Mouse (Mus musculus) hindbrain, postnatal 0 days (tissue): Measurements from ENCODE around the gene Lrrc43. TPM values are rescaled to one million over a fixed set of nuclear protein-coding genes. Genes with fewer than 3 reads are reported as not detected.

Experiments
- ATAC-seq: fragments of 200-750 bp; cut with Nextera tagmentation; 2 replicates; pipeline ENCODE4 v1.8.0; 2017; ENCODE audit warnings: mild to moderate bottlenecking, moderate TSS enrichment, moderate library complexity
- DNase-seq: peaks from one replicate; pipeline ENCODE4 v3.0.0-alpha.2; 2015; ENCODE audit warnings: low spot score
- H3K27ac ChIP-seq: fragments of 300-500 bp; sonication (generic); 2 replicates; pipeline ENCODE4 v1.5.1; 2014; ENCODE audit warnings: mild to moderate bottlenecking
- H3K27me3 ChIP-seq: fragments of 300-500 bp; sonication (generic); 2 replicates; pipeline ENCODE4 v1.6.1; 2014; ENCODE audit warnings: low read length, mixed read lengths; ENCODE audit not compliant: insufficient read depth
- H3K36me3 ChIP-seq: fragments of 300-500 bp; sonication (generic); 2 replicates; pipeline ENCODE4 v1.6.1; 2014; ENCODE audit warnings: low read length, mixed read lengths; ENCODE audit not compliant: insufficient read depth
- H3K4me1 ChIP-seq: fragments of 300-500 bp; sonication (generic); 2 replicates; pipeline ENCODE4 v1.6.1; 2014; ENCODE audit warnings: antibody characterized with exemption, low read length, mixed read lengths; ENCODE audit not compliant: insufficient read depth
- H3K4me2 ChIP-seq: fragments of 300-500 bp; sonication (generic); 2 replicates; pipeline ENCODE4 v1.6.1; 2014; ENCODE audit warnings: low read depth, mild to moderate bottlenecking, low read length, moderate library complexity, mixed read lengths
- H3K4me3 ChIP-seq: fragments of 300-500 bp; sonication (generic); 2 replicates; pipeline ENCODE4 v1.5.1; 2014; ENCODE audit warnings: low read length
- H3K9ac ChIP-seq: fragments of 300-500 bp; sonication (generic); replicated peaks from 2 replicates; pipeline ENCODE4 v1.6.1; 2014; ENCODE audit warnings: mild to moderate bottlenecking, low read length, moderate library complexity, mixed read lengths
- H3K9me3 ChIP-seq: fragments of 300-500 bp; sonication (generic); 2 replicates; pipeline ENCODE4 v1.6.1; 2016; ENCODE audit warnings: low read length, mixed read lengths
- CTCF ChIP-seq: IDR thresholded peaks from 2 replicates; pipeline ENCODE4 v1.5.1; 2016; ENCODE audit warnings: antibody characterized with exemption, control low read depth, low read depth
- WGBS: fragments of 180-500 bp; shearing (Covaris S2); extraction: QIAGEN DNeasy Blood & Tissue Kit; methylation state at CpG from one replicate; pipeline ENCODE4 v1.1.7; 2014; 5-methylcytosine and 5-hydroxymethylcytosine counted together
- polyA plus RNA-seq: library from polyadenylated mRNA; unstranded; fragments of >200 nt; fragmentation: Nextera tagmentation; extraction: Ambion mirVana; gene quantifications from 2 replicates; pipeline ENCODE4 v1.2.1, GENCODE M21; 2015
- total RNA-seq: library from RNA; depleted of rRNA; stranded (reverse); fragments of >200 nt; gene quantifications from 2 replicates; pipeline ENCODE4 v1.2.3, GENCODE M21; 2014

Gene Lrrc43
- total and polyA plus RNA-seq, 2 experiments from 2014 or later = 0.10 to 0.88 TPM

DNA sequence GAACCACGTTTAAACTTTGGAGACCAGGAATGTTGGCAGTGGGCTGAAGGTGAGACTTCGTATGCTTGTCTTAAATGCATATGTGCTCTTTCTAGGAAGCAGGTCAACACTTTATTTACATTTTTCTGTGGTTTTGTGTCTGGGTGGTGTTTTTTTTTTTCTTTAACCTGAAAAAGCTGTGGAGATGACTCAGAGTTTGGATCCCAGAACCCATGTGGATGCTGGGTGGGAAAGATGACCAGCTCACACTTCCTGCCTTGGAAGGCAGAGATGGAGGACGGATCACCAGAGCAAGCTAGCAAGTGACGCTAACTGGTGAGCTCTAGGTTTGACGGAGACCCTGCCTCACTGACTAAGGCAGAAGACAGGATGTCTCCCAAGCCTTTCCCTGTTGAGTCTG, 25.8 kb downstream of the Lrrc43 start:
- Histone ChIP-seq H3K36me3 (peaks cover 29% of the 10 kb centered on the region; the same call in 1 of the 2 replicates), H3K9me3 (no peaks in the 10 kb centered on the region)
- TF ChIP-seq CTCF = no peak

DNA sequence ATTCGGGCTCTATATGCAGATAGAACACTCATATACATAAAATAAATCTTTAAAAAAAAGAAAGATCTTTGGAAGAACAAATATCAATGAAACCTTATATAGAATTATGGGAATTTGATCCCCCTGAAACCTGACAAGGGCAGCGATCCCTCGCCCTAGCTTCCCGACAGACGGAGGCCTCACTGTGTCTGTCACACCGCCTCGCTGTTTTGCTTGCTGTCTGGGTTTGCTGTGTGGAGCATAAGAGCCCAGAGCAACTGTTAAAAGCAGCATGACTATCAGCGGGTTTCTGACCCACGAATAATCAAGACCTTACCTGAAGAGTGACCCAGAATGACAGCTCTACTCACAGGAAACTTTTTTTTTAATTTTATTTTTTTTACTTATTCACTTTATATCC, 31.6 kb downstream of the Lrrc43 start:
- TF ChIP-seq CTCF = no peak
- no peak for DNase-seq
- Histone ChIP-seq H3K4me3 (no peak overlapping the region), H3K9ac (no peak overlapping the region), H3K4me2 (no peak overlapping the region), H3K9me3 (no peaks in the 10 kb centered on the region), H3K27me3 (no peaks in the 10 kb centered on the region), H3K27ac (no peak overlapping the region), H3K4me1 (peaks cover 9% of the 10 kb centered on the region), H3K36me3 (peaks cover 10% of the 10 kb centered on the region; the same call in 1 of the 2 replicates)
- 93% methylated on average over 9 of the region's 9 CpGs for WGBS
- no peak for ATAC-seq

More for the DNA sequence above, 25.8 kb downstream of the Lrrc43 start:
- no peak for DNase-seq
- 91% methylated on average over 5 of the region's 5 CpGs for WGBS
- Histone ChIP-seq H3K27ac (no peak overlapping the region), H3K4me1 (no peaks in the 10 kb centered on the region), H3K27me3 (no peaks in the 10 kb centered on the region), H3K9ac (no peak overlapping the region), H3K4me2 (no peak overlapping the region), H3K4me3 (no peak overlapping the region)
- ATAC-seq = no peak

DNA sequence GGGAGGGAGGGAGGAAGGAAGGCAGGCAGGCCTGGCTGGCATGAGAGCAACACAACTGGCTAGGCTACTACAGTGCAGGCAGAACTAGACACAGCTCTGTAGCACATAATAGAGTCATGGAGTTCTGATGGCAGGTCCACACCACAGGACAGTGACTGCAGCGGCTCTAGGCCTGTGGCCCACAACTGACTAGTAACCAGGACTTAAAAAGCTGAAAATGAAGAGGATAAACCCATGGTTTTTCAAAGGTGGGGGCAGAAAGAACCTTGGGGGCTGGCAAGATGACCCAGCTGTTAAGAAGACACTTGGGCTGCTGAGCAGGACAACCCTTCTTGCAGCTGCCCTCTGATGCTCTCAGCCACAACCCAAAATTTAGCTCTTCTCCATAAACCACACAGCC, 32.5 kb downstream of the Lrrc43 start:
- no peak overlapping the region for H3K9ac ChIP-seq
- H3K4me2 ChIP-seq = no peak overlapping the region
- 95% methylated on average over 1 of the region's 1 CpGs for WGBS
- H3K4me1 ChIP-seq = peaks cover 9% of the 10 kb centered on the region
- ATAC-seq (no peak), DNase-seq (no peak)
- H3K27ac ChIP-seq = no peak overlapping the region
- no peak for TF ChIP-seq CTCF
- H3K27me3 ChIP-seq = no peaks in the 10 kb centered on the region
- no peak overlapping the region for H3K4me3 ChIP-seq
- H3K36me3 ChIP-seq = peaks cover 2% of the 10 kb centered on the region; the same call in 1 of the 2 replicates
- H3K9me3 ChIP-seq = no peaks in the 10 kb centered on the region

DNA sequence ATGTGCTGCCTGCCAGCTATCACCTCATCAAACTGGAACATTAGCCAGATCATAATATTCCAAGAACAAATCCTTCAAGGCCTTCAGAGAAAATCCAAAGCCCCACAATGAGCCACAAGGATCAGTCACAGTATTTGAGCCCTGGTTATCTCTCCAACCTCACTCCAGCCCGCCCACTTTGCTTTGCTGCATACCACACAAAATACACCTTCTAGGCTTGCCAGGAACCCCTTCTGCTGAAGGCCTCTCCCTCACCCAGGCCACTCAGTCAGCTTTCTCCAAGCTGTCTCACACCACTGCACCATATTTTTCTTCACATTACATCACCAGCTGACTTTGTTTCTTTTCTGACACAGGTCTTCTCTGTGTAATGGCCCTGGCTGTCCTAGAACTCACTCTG, 33.1 kb downstream of the Lrrc43 start:
- no peak for TF ChIP-seq CTCF
- H3K9me3 ChIP-seq = no peaks in the 10 kb centered on the region
- H3K4me2 ChIP-seq = no peak overlapping the region
- ATAC-seq (no peak), DNase-seq (no peak)
- H3K27ac ChIP-seq = no peak overlapping the region
- no peak overlapping the region for H3K9ac ChIP-seq
- 92% methylated on average over 1 of the region's 1 CpGs for WGBS
- no peak overlapping the region for H3K4me3 ChIP-seq
- H3K4me1 ChIP-seq = peaks cover 9% of the 10 kb centered on the region
- H3K36me3 ChIP-seq = no peaks in the 10 kb centered on the region; the same call in 1 of the 2 replicates
- no peaks in the 10 kb centered on the region for H3K27me3 ChIP-seq

DNA sequence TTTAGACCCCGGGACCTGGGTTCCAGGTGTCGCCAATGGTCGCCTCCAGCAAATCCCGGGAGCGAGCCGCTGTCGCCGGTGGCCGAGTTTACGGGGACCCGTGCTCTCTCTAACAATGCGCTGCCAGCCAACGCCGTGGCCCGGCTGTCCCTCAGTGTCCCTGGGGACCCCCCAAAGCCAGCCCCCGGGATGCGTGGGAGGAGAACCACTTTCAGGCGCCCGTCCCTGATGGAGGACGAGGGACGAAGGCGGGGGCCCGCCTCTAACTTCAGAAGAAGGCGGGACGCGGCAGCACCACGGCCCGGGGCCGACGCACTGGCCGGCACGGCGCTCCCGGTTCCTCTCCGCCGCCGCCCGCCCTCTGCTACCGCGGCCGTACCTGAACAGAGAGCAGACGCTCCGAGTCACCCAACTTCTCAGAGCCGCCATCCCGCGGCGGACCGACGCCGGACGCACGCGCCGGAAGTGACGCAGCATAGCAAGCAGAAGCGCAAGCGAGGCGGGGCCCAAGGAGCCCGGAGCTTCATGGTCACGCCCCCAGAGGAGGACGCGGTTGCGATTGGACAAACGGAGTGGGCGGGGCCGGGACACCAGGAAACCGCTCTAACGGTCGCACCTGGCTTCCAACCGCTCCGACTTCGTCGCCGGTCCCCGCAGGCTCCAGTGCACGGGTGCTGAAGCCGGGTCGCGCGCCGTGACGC, 34.7 kb downstream of the Lrrc43 start, which contains the start of gene Diablo:
TSS of gene Diablo (minus strand) at position 485 of the 701 bp plus-strand sequence.
- DNase-seq (peak; percentile 99), ATAC-seq (peak; percentile 98)
- peak within 1 kb of the TSS; percentile 65 for H3K4me3 ChIP-seq
- no peak for TF ChIP-seq CTCF
- peaks cover 3% of the 10 kb centered on the region; the same call in 1 of the 2 replicates for H3K36me3 ChIP-seq
- under 1% methylated on average over 82 of the region's 82 CpGs for WGBS
- H3K27ac ChIP-seq = peak within 1 kb of the TSS; percentile 74; the same call in 1 of the 2 replicates
- peak within 1 kb of the TSS; percentile 56 for H3K9ac ChIP-seq
- H3K4me1 ChIP-seq = peaks cover 9% of the 10 kb centered on the region
- H3K9me3 ChIP-seq = no peaks in the 10 kb centered on the region
- H3K4me2 ChIP-seq = peak within 1 kb of the TSS; percentile 92
- H3K27me3 ChIP-seq = no peaks in the 10 kb centered on the region

DNA sequence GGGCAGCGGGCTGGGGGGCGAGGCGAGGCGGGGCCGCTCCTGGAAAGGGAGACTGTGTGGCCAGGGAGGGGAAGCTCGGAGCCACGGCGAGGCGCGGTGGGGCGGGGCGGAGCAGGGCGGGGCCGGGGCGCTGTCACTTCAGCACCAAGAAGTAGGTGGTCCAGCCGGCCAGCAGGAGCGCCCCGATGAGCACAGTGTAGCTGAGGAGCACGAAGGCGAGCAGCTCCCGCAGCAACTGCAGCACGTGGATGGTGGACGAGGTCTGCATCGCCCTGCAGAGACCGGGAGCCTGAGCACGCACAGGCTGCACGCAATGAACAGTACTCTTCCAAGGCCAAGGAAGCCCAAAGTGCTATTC, 35.3 kb downstream of the Lrrc43 start:
- H3K9me3 ChIP-seq = no peaks in the 10 kb centered on the region
- peak overlapping the region; percentile 92 for H3K4me2 ChIP-seq
- H3K27ac ChIP-seq = peak overlapping the region; percentile 74; the same call in 1 of the 2 replicates
- H3K4me1 ChIP-seq = peaks cover 9% of the 10 kb centered on the region
- H3K4me3 ChIP-seq = peak overlapping the region; percentile 65
- under 1% methylated on average over 26 of the region's 27 CpGs for WGBS
- peak overlapping the region; percentile 56 for H3K9ac ChIP-seq
- peak; percentile 89 for ATAC-seq
- no peak for DNase-seq
- TF ChIP-seq CTCF = peak; percentile 29; the same call in 1 of the 2 replicates
- H3K36me3 ChIP-seq = peaks cover 6% of the 10 kb centered on the region; the same call in 1 of the 2 replicates
- no peaks in the 10 kb centered on the region for H3K27me3 ChIP-seq

DNA sequence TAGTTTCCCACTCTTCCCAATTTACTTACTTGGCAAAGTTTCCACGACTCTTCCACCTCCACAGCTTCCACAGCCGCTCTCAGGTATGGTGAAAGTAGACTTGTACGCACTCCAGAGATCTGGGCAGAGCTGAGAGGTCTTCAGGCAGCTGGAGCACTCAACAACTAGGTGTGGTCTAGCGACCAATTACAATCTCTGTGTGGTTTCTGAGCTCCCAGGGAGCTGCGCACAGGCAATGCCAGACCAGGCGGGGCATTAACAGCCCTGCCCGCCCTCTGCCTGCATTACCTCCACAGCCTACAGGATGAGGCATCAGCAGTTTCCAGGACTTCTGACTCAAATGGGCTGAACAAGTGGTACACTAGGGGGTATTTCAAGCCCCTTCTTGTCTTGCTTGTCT, 36.2 kb downstream of the Lrrc43 start, which contains the start of gene Gm49027:
TSS of gene Gm49027 (minus strand) at position 208 of the 400 bp plus-strand sequence.
- Histone ChIP-seq H3K27me3 (no peaks in the 10 kb centered on the region), H3K4me1 (peaks cover 9% of the 10 kb centered on the region), H3K36me3 (peaks cover 15% of the 10 kb centered on the region; the same call in 1 of the 2 replicates), H3K9me3 (no peaks in the 10 kb centered on the region), H3K9ac (peak within 1 kb of the TSS; percentile 56), H3K27ac (peak within 1 kb of the TSS; percentile 74; the same call in 1 of the 2 replicates), H3K4me3 (peak within 1 kb of the TSS; percentile 65), H3K4me2 (peak within 1 kb of the TSS; percentile 92)
- no peak for TF ChIP-seq CTCF
- DNase-seq (no peak), ATAC-seq (no peak)
- 85% methylated on average over 7 of the region's 7 CpGs for WGBS
